Mouse (Mus musculus): ENCODE results near the gene Dnajb3.
A peak's percentile ranks its signal among the peaks of the same experiment; 100 is the strongest.
"Not testable (repeated sequence)": the region's sequence is repeated elsewhere in the genome, so short reads cannot be mapped to it uniquely, and the experiment has no call there.

The Dnajb3 gene

DNA sequence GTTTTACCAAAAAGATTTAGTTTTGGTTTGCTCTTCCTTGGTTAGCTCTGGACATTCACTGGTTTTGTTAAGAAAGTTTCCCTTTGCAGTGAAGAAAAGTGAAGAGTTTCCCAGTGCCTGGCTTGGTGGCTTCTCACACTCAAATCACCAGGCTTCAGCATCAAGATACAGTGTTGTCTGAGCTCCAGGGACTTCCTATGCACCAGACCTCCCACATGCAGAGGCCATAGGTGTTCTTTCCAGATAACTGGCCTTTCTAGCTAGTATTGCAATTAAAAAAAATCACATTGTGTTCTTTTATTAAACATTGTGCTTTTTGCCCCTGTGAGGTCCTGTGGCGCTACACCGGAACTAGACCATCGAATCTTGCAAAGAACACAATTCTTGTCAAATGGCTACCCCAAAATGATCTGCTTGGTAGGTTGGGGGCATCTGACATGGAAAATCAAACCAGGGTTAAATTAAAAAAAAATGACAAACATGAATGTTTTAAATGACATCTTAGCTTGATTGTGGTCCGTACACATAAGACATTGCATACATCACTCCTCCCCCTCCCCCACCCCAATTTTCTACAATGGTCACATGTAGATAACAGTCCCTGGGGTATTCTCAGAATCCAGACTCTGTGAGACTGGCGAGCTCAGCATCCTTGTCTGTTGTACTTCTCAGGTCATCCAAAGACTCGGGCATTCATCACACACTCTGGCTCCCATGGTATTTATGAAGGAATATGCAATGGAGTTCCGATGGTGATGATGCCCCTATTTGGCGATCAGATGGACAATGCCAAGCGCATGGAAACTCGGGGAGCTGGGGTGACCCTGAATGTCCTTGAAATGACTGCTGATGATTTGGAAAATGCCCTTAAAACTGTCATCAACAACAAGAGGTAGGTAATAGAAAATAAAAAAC is 10.1 kb upstream of the Dnajb3 start:
- peak; percentile 92 for DNase-seq

DNA sequence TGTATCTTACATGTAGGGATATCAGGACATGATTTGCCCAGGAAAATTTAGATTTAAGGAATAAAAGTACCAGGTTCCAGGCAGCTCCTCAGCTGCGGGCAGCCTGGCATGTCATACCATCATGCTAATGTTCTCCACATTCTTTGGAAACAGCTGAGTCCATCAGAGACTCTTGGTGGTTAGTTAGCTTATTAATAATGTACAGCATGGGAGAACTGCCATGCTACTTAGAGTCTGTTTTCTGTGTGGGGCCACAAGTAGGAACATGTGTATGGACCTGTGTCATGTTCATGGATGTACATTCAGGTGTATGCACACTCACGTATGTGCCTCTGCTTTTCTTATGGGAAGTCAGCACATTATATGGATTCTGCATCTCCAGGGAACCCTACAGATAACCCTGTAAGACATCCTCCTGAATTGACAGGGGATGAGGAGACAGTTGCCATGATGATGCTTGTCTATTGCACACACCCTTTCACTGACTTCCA is 8.9 kb upstream of the Dnajb3 start:
- DNase-seq, result peak; percentile 93

DNA sequence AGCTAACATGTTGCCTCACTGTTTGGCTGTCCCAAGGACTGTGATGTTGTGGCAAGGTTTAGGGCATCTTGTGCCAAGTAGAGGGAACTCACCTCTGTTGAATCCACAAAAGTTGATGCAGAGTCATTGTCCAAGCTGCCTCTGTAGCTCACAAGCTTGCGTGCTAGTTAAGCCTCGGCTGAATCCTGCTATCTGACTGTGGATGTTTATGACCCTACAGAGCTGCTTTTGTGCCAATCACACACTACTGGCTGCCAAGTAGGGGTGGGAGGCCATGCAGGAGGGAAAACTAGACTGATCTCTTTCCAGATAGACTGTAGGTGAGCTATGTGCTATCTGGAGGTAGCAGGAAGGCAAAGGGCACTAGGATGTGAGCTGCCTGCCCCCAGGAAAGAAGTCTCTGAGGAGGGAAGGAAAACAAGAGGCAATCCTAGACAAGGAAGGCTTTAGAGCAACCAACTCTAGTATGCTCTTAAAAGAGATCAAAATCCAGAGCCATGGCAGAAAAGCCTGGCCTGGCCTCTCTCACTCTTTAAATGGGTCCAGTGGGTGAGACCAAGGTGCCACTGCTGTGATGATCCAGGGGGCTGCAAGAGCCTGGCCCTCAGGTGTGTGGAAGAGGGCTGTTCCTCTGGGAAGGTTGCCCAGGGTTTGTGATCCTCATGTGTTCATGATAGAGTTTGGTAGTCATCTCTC is 8.3 kb upstream of the Dnajb3 start:
- DNase-seq, result peak; percentile 93

DNA sequence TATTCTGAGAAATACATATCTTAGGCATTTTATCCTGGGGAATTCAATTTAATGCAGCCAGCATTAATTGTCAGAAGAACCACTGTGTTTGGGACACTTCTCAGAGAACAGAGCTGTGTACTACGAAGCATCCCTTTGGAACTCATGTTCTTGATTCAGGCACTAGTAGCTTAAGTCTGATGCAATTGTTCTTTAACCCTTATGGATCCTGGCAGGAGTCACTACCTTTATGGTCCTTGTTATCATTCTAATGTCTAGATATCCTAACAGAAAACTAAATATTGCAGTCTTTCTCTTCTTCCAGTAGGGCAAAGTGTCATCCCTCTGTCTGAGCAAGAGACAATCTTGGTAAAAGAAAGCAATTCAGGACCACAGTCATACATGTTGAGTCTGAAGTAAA is 7.5 kb upstream of the Dnajb3 start:
- no peak for DNase-seq

DNA sequence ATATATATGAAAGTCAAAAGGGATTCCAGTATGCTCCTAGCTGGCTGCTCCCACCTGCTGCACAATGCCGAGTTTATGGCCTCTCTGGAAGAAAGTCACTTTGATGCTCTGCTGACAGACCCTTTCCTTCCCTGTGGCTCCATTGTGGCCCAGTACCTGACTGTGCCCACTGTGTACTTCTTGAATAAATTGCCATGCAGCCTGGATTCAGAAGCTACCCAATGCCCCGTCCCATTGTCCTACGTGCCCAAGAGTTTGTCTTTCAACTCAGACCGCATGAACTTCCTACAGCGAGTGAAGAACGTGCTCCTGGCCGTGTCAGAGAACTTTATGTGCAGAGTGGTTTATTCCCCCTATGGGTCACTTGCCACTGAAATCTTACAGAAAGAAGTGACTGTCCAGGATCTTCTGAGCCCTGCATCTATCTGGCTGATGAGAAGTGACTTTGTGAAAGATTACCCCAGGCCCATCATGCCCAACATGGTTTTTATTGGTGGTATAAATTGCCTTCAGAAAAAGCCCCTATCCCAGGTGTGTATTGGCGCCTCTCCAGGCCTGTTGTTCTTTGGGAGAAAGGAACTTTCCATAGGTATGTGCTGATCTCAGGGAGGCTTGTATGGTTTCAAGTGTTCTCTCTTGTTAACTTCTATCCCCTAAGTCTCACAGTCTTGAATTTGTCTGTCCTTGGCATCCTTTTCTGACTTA is 6.9 kb upstream of the Dnajb3 start:
- DNase-seq, result peak; percentile 89

DNA sequence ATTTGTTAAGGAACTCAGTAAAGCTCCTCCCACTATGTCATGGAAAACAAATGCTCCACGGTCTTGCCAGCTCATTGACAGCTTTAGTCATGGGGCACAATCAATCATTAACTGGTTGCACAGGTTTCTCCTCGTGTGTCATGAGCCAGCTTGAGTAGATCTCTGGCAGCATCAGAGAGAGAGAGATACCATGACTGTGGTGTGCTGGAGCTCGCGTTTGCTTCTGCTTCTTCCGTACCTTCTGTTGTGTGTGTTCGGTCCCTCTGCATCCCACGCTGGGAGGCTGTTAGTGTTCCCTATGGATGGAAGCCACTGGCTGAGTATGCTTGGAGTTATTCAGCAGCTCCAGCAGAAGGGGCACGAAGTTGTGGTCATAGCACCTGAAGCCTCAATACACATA is 6.2 kb upstream of the Dnajb3 start, which contains the start of gene Ugt1a1:
Gene Ugt1a1 (plus strand): TSS at position 148 of the 400 bp plus-strand sequence.
- DNase-seq, result peak; percentile 92

DNA sequence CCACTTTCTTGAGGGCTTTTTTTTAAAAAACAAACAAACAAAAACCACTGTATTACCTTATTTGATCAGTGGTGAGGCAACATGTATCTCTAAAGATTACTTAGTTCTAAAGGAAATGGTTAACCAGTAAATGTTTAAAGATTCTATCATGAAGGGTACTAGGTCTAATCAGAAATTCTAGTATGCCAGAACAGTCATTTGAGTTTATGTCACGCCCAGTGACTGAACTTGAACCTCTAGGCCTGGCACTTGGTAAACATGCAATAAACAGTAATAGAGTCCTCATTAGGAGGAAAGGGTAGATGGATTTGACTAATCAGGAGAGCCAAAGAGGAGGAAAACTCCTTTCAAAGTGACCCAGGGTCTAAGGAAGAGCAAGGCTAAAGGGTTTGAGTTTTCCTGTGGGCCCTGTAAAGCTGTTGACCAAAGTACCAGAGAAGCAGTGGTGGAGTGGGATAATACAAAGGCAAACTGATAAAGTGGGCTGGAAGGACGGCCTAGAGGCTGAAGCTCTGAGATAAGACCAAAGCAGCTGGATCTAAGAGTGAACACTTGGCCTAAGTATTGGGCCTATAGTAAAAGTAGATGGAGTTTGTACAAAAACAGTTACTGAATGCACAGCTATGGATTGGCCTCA is 1.4 kb upstream of the Dnajb3 start:
- DNase-seq, result peak; percentile 19

DNA sequence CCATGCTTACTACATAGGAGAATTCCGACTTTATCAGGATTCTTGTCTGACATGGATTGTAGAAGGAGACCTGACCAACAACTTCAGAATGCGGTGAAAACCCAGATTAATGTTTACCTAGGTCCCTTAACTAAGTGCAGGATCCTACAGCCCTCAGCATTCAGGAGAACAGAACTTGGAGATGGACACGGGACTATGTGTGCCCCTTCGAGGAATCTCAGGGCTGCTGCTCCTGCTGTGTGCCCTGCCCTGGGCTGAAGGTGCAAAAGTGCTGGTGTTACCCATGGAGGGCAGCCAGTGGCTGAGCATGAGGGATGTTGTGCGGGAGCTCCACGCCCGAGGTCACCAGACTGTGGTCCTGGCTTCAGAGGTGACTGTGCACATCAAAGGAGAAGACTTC is 5.1 kb downstream of the Dnajb3 start, which contains the start of gene Ugt1a2:
Gene Ugt1a2 (plus strand): TSS at position 146 of the 400 bp plus-strand sequence.
- peak; percentile 70 for DNase-seq

DNA sequence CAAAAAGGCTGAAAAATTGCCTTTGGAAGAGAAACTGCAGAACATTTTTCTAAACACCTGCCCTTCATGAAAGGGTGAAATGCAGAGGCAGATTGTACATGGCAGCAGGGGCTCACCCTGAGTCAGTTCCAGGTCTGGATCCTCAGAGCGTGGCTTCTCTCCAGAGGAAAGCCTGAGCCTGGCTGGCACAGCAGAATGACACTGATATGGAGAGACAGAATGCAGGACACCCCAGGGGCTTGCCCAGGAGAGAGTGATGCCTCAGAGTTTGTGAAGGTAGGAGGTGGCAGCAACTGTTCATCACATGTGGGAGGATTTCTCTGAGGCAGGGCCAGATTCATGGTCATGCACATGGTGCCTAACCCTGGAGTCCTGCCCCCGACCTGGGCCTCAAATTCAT is 5.6 kb downstream of the Dnajb3 start:
- peak; percentile 80 for DNase-seq

DNA sequence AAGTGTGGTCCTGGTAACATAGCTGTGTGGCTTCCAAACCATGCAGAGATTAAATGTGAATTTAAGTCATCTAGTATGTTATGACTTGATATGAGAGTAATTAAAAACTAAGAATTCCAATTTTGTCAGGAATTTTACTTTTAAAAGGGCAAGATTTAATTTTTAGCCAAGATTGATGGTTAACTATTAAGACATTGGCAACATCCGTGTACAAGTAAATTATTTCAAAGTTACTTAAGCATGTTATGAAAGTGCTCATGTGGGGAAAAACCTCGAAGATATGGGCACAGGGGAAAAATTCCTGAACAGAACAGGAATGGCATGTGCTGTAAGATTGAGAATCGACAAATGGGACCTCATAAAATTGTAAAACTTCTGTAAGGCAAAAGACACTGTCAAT is 8.1 kb downstream of the Dnajb3 start:
- DNase-seq, result peak; percentile 22

DNA sequence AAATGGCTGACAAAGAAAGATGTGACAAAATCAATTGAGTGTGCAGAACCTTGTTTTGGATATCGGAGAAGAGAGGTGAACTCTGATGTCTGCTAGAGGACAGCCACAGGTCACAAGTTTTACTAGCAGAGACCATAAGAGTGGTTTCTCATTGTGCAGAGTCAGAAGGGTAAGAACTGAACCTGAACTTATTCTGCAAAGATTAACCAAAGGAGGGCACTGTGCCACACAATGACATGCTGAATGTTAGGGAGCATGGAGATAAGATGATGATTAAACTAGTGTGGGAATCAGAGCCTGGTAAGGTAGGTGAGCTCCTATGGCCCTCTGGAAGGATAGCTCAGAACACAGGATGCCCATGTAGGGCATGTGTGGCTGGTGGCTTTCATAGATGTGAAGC is 9.9 kb downstream of the Dnajb3 start:
- DNase-seq, result peak; percentile 45

DNA sequence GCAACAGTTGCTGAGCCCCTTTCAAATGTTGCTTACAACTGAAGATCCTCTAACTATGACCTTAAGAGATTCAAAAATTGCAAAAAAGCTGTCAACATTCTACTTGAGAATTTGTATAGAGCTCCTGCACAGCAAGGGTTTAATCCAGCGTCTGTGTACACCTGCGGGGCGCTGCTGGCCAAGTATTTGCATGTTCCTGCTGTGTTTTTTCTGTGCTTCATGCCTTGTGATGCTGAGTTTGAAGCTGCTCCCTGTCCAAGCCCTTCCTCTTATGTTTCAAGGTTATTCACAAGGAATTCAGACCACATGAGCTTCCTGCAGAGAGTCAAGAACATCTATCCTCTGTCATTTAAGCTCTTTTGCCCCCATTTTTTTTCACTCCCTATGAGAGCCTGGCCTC is 13.4 kb downstream of the Dnajb3 start:
- DNase-seq, result peak; percentile 83

DNA sequence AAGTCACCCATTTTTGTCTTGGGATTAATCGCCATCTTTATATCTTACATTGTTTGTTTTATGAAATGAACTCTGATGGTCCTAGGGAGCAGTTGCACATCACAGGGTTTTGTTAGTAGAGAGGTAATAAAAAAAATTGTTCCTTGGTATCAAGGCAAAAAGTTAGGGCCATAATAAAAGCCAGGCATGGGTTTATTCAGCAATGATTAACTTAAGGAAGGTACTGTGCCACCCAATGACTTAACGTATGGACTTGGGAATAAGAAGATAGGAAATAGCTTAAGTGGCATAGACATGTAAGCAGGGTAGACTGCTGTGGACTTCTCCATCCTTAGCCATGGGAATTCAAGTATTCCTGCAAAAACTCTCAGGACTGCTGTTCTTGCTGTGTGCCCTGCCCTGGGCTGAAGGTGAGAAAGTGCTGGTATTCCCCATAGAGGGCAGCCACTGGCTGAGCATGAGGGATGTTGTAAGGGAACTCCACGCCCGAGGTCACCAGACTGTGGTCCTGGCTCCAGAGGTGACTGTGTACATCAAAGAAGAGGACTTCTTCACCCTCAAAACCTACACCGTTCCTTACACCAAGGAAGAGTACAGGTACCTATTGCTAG is 19.2 kb downstream of the Dnajb3 start:
- peak; percentile 55 for DNase-seq

DNA sequence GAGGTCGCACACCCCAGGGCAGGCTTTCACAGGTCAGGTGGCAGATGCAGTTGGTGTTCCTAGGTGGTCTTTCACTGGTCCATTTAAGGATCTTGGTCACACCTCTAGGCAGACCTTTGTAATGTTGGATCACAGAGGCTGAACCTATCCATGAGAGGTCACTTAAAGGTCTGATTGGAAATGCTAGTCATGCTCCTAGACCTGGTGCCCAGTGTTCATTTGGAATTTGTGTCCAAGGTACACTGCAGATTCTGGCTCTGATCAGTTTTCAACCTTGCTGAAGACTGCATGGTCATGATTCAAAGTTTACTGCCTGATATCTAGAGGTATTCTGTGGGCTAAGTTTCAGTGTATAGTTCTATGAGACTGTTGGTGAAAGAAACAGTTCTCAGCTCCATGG is 25.9 kb downstream of the Dnajb3 start:
- DNase-seq, result peak; percentile 41

DNA sequence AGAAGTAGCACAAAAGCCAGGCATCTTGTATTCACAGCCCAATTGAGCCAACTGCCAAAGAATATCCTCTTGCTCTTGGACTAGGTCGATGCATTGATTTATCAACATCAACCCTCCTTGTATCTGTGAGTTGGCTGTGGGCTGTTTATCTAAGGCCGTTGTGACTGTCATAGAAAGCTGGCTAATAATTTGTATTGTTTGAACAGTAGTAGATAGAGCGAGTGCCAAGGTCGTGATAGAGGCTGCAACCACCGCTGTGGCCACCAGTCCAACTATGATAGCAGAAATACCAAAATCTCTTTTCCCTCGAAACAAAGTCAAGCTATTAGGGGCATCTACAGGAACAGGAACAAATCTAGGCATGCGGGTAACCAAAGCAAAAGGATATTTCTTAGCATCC is 33.4 kb downstream of the Dnajb3 start:
- not testable (repeated sequence) for DNase-seq

DNA sequence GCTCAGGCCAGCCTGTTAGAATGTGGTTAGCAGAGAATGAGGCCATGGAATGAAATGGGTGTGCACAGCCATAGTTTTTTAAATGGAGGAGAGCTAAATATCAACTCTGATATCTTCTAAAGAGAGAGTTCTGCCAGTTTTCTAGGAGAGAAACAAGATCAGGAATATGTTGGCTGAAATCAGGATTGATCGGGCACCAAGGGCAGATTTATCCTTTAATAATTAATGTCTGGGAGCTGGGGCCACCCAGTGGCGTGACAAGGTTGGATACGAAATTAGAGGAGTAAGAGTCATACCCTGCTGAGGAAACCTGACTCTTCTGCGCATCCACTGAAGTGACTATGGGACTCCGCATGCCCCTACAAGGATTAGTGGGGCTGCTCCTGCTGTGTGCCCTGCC is 39.9 kb downstream of the Dnajb3 start, which contains the start of gene Ugt1a5:
Gene Ugt1a5 (plus strand): TSS at position 302 of the 400 bp plus-strand sequence.
- DNase-seq, result no peak

DNA sequence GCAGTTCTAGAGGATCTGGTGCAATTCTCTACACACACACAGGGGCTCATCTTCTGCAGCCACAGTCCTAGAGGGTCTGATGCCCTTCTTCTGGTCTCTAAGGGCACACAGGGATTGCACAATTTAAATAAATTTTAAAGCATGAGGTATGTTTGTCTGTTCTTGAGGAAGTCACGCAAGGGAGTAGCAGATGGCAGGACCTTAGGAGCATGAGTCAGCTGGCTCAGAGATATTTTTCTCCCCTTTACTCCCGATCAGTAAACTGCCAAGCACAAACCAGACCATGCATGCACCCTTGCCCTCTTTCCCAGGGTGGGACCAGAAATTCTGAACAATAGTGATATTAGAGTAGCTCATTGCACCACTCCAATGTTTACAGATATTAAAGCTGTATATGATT is 47.2 kb downstream of the Dnajb3 start:
- no peak for DNase-seq

All from heart, adult 11 months (tissue).